Mouse (Mus musculus) testis, adult 2 months (tissue): ENCODE measurements around the gene Rplp2.

Experiments used
- CTCF ChIP-seq: fragments of 200-500 bp; IDR thresholded peaks from 2 replicates; pipeline ENCODE4 v1.5.1; 2012; ENCODE audit warnings: low read depth, mild to moderate bottlenecking, inconsistent platforms, low read length, moderate library complexity; ENCODE audit not compliant: control insufficient read depth, insufficient read depth, insufficient replicate concordance
- POLR2A ChIP-seq: fragments of 200-500 bp; IDR thresholded peaks from 2 replicates; pipeline ENCODE4 v1.6.1; 2012; ENCODE audit warnings: low read depth, mild to moderate bottlenecking, inconsistent platforms, low read length, moderate library complexity; ENCODE audit not compliant: control insufficient read depth

- TF ChIP-seq CTCF (no peak), POLR2A (0 out of 2 replicates have a peak, but pooled peaks have one; percentile 26)
Measured at GRCm38 (mm10) chr7:141435129-141435855, 11.9 kb upstream of the Rplp2 start.
